Mouse (Mus musculus): ENCODE data around the gene Mapk8ip2. TPM values are rescaled to one million over a fixed set of nuclear protein-coding genes. Genes with fewer than 3 reads are reported as not detected.

Mapk8ip2 gene
- total RNA-seq, 2 experiments from 2014 or later: 0.10 to 0.34 TPM

- DNase-seq: peak; percentile 86
Observed at GRCm38 (mm10) chr15:89452906-89453864, 528 bp upstream of the Mapk8ip2 start.

GRCm38 (mm10) chr15:89454857-89455256, 1.1 kb downstream of the Mapk8ip2 start:
- DNase-seq: no peak

GRCm38 (mm10) chr15:89455642-89456041, 1.9 kb downstream of the Mapk8ip2 start:
- DNase-seq: no peak

- no peak for DNase-seq
Observed at GRCm38 (mm10) chr15:89458942-89459341, 5.2 kb downstream of the Mapk8ip2 start.

GRCm38 (mm10) chr15:89459821-89460220, 6.1 kb downstream of the Mapk8ip2 start:
- DNase-seq: no peak

GRCm38 (mm10) chr15:89460298-89460697, 6.6 kb downstream of the Mapk8ip2 start:
- no peak for DNase-seq

GRCm38 (mm10) chr15:89461321-89461720, 7.6 kb downstream of the Mapk8ip2 start:
- DNase-seq: no peak

GRCm38 (mm10) chr15:89462176-89462575, 8.5 kb downstream of the Mapk8ip2 start:
- DNase-seq: no peak

- peak; percentile 41 for DNase-seq
Observed at GRCm38 (mm10) chr15:89463334-89464235, 9.9 kb downstream of the Mapk8ip2 start.

GRCm38 (mm10) chr15:89465052-89465451, 11.3 kb downstream of the Mapk8ip2 start:
- no peak for DNase-seq

GRCm38 (mm10) chr15:89468577-89468976, 14.9 kb downstream of the Mapk8ip2 start:
- DNase-seq: no peak

- no peak for DNase-seq
Observed at GRCm38 (mm10) chr15:89471476-89471875, 17.8 kb downstream of the Mapk8ip2 start.

GRCm38 (mm10) chr15:89473370-89473769, 19.7 kb downstream of the Mapk8ip2 start:
- DNase-seq: no peak

GRCm38 (mm10) chr15:89473921-89474320, 20.2 kb downstream of the Mapk8ip2 start:
- DNase-seq: no peak

- no peak for DNase-seq
Observed at GRCm38 (mm10) chr15:89474596-89475292, 21.0 kb downstream of the Mapk8ip2 start.

- DNase-seq: no peak
Observed at GRCm38 (mm10) chr15:89475293-89475600, 21.5 kb downstream of the Mapk8ip2 start.

- peak; percentile 94 for DNase-seq
Observed at GRCm38 (mm10) chr15:89475611-89476474, 22.1 kb downstream of the Mapk8ip2 start.

GRCm38 (mm10) chr15:89476475-89476815, 22.7 kb downstream of the Mapk8ip2 start:
- no peak for DNase-seq

- DNase-seq: peak; percentile 35
Observed at GRCm38 (mm10) chr15:89477091-89477491, 23.4 kb downstream of the Mapk8ip2 start, which contains the start of gene Arsa. Gene Arsa, minus strand, starts transcription at chr15:89477425.

- no peak for DNase-seq
Observed at GRCm38 (mm10) chr15:89477806-89478205, 24.1 kb downstream of the Mapk8ip2 start.

- no peak for DNase-seq
Observed at GRCm38 (mm10) chr15:89478622-89479021, 24.9 kb downstream of the Mapk8ip2 start.

GRCm38 (mm10) chr15:89480584-89480983, 26.9 kb downstream of the Mapk8ip2 start:
- peak; percentile 76 for DNase-seq

Measured in heart, postnatal 4 days (tissue).